Mouse (Mus musculus) C2C12 (cell line): ENCODE measurements around the gene Eif4e3.

Source experiments
- CEBPB ChIP-seq: IDR thresholded peaks from one replicate; pipeline ENCODE4 v1.6.1; 2011; ENCODE audit warnings: low read depth, mild to moderate bottlenecking, control low read depth, moderate library complexity
- CTCF ChIP-seq: IDR thresholded peaks from one replicate; pipeline ENCODE4 v1.5.1; 2011; ENCODE audit not compliant: control insufficient read depth, insufficient read depth, insufficient read length
- FOSL1 ChIP-seq: IDR thresholded peaks from one replicate; pipeline ENCODE4 v1.8.0; 2011; ENCODE audit warnings: mild to moderate bottlenecking, low read length; ENCODE audit not compliant: poor library complexity, insufficient read depth, severe bottlenecking
- MAX ChIP-seq: IDR thresholded peaks from one replicate; pipeline ENCODE4 v1.6.1; 2011; ENCODE audit warnings: mild to moderate bottlenecking, control low read depth
- MYOD1 ChIP-seq: IDR thresholded peaks from one replicate; pipeline ENCODE4 v1.6.1; 2011; ENCODE audit warnings: low read depth; ENCODE audit not compliant: control insufficient read depth, insufficient read length
- MYOG ChIP-seq: IDR thresholded peaks from one replicate; pipeline ENCODE4 v1.6.1; 2011; ENCODE audit not compliant: control insufficient read depth, insufficient read length; ENCODE audit errors: extremely low read depth
- USF1 ChIP-seq: IDR thresholded peaks from one replicate; pipeline ENCODE4 v1.6.1; 2011; ENCODE audit warnings: low read depth, mild to moderate bottlenecking, control low read depth, moderate library complexity

- TF ChIP-seq CTCF (no peak), MAX (no peak), MYOD1 (no peak), USF1 (no peak), FOSL1 (no peak), MYOG (no peak), CEBPB (no peak)
These were observed 17.3 kb downstream of the Eif4e3 start for GRCm38 (mm10) chr6:99649307-99649706.
